In the genomic region with DNA sequence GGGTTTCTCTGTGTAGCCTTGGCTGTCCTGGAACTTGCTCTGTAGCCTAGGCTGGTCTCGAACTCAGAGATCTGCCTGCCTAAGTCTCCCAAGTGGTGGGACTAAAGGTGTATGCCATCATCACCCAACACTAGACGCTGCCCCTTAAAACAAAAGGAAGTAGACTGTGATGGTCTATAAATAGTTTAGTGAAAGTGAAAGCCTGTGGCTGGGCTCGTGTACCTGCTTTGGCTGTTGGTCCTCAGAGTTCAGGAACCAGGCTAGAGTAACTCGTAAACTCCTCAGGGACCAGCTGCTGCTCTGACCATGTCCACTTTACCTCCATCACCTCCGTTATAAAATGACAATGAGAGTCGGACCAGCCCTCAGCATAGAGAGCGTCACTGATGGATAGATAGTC, we compare ENCODE assay signal across 31 mouse cellular contexts. TPM values are rescaled to one million over a fixed set of nuclear protein-coding genes. Genes with fewer than 3 reads are reported as not detected.
DNase-seq lines count a peak whose midpoint lies in the region; ATAC-seq lines count a peak whose summit lies in the region.
"Had no signal": no experiment of that assay in that cellular context is flagged by ENCODE, and none has a peak within 500 bp of the region (broad histone marks: within the 10 kb centered on the region; RNA-seq: fewer than 3 reads in every experiment).

No protein-coding gene starts in this region.

- DNase-seq in heart, embryonic 10.5 days (ENCODE audit: low spot score): peak; percentile 56
- no peak for DNase-seq in heart, postnatal 10 days
- peak; percentile 54 for DNase-seq in A20 (ENCODE audit: low read depth, low spot score)
- DNase-seq in forebrain, embryonic 14.5 days (ENCODE audit: low spot score): no peak
- no peak for DNase-seq in adrenal gland, adult 18-20 months (ENCODE audit: low spot score in 2 of 2)
- DNase-seq in frontal cortex, postnatal 36 days (ENCODE audit: low spot score in 2 of 2): no peak
- DNase-seq: adrenal gland, adult 8-10 months; cerebellum, adult 9-11 months; forebrain, postnatal 0 days; gastrocnemius, postnatal 14 days; heart, adult 11 months; kidney, adult 8-10 months; liver; lung, adult 2 months; lung, postnatal 10 days; midbrain, embryonic 14.5 days; thymus, postnatal 14 days had no signal

- peak; percentile 42; the same call in 1 of the 2 replicates for ATAC-seq in common myeloid progenitor, adult 5-6 weeks (replicated peaks; ENCODE audit: low read depth, poor library complexity, severe bottlenecking)
- ATAC-seq in megakaryocyte progenitor cell, adult 5-6 weeks (replicated peaks; ENCODE audit: poor library complexity): peak; percentile 24; the same call in 1 of the 2 replicates
- no peak for ATAC-seq in forebrain, embryonic 14.5 days
- ATAC-seq: forebrain, postnatal 0 days; hindbrain, embryonic 16.5 days; intestine, embryonic 16.5 days had no signal

- H3K9ac ChIP-seq in forebrain, embryonic 14.5 days (ENCODE audit: low read length): no peak overlapping the region
- H3K9ac ChIP-seq: embryonic facial prominence, embryonic 13.5 days; forebrain, postnatal 0 days; heart, embryonic 12.5 days; liver, embryonic 14.5 days; neural tube, embryonic 12.5 days; stomach, embryonic 15.5 days had no signal

- H3K4me2 ChIP-seq in forebrain, embryonic 14.5 days (ENCODE audit: low read length): no peak overlapping the region
- H3K4me2 ChIP-seq: embryonic facial prominence, embryonic 13.5 days; heart, embryonic 12.5 days; neural tube, embryonic 12.5 days; stomach, embryonic 15.5 days had no signal

- H3K27me3 ChIP-seq in heart, embryonic 10.5 days (ENCODE audit: insufficient read depth, poor library complexity, severe bottlenecking): no peaks in the 10 kb centered on the region
- H3K27me3 ChIP-seq in forebrain, embryonic 14.5 days (replicated peaks; ENCODE audit: control insufficient read depth, insufficient read depth, low read length): no peaks in the 10 kb centered on the region
- H3K27me3 ChIP-seq: embryonic facial prominence, embryonic 13.5 days; heart, embryonic 12.5 days; neural tube, embryonic 12.5 days; stomach, embryonic 15.5 days had no signal

- no peaks in the 10 kb centered on the region for H3K4me1 ChIP-seq in heart, embryonic 10.5 days
- no peaks in the 10 kb centered on the region for H3K4me1 ChIP-seq in forebrain, embryonic 14.5 days (ENCODE audit: control insufficient read depth, insufficient read depth, low read length)
- H3K4me1 ChIP-seq: embryonic facial prominence, embryonic 13.5 days; heart, embryonic 12.5 days; neural tube, embryonic 12.5 days; stomach, embryonic 15.5 days had no signal

- intact Hi-C loops in heart, postnatal 10 days (cut with DNase I): no loop called here

- peaks cover 62% of the 10 kb centered on the region for H3K36me3 ChIP-seq in heart, embryonic 10.5 days
- H3K36me3 ChIP-seq in forebrain, embryonic 14.5 days (ENCODE audit: control insufficient read depth, insufficient read depth, low read length): peaks cover 55% of the 10 kb centered on the region

- H3K27ac ChIP-seq in heart, embryonic 10.5 days: no peak overlapping the region
- H3K27ac ChIP-seq in forebrain, embryonic 14.5 days (ENCODE audit: low read depth, low read length): no peak overlapping the region
- H3K27ac ChIP-seq: embryonic facial prominence, embryonic 13.5 days; hindbrain, embryonic 10.5 days; kidney, postnatal 0 days; liver, embryonic 14.5 days; macrophage; neural tube, embryonic 12.5 days; stomach, embryonic 15.5 days had no signal

- 78% methylated on average over 7 of the region's 7 CpGs for WGBS in heart, embryonic 10.5 days
- WGBS in forebrain, embryonic 14.5 days: 91% methylated on average over 7 of the region's 7 CpGs

- H3K4me3 ChIP-seq in heart, embryonic 10.5 days: no peak overlapping the region
- no peak overlapping the region for H3K4me3 ChIP-seq in forebrain, embryonic 14.5 days (ENCODE audit: low read depth, low read length)
- H3K4me3 ChIP-seq: embryonic facial prominence, embryonic 13.5 days; heart, embryonic 12.5 days; hindbrain, embryonic 10.5 days; neural tube, embryonic 12.5 days; stomach, embryonic 15.5 days had no signal

- H3K9me3 ChIP-seq in heart, embryonic 10.5 days: no peaks in the 10 kb centered on the region
- no peaks in the 10 kb centered on the region for H3K9me3 ChIP-seq in forebrain, embryonic 14.5 days (replicated peaks; ENCODE audit: control insufficient read depth, low read length)
- H3K9me3 ChIP-seq: embryonic facial prominence, embryonic 13.5 days; heart, embryonic 12.5 days; hindbrain, embryonic 10.5 days; neural tube, embryonic 12.5 days; stomach, embryonic 15.5 days had no signal

RNA-seq across cellular contexts. Expression of a gene that starts 5.0 kb away (rescaled TPM):
- 24.9 and 30.8 TPM in 2 replicates for polyA plus RNA-seq in heart, embryonic 10.5 days (2016; fragmentation: Nextera tagmentation; extraction: Ambion mirVana)
- 10 to 100 TPM; 14.6 to 15.6 TPM for total RNA-seq in heart, postnatal 10 days (2021)
- total RNA-seq in common myeloid progenitor, adult 5-6 weeks (2017): 54.3 and 55.1 TPM in 2 replicates
- 44.8 and 47.1 TPM in 2 replicates for total RNA-seq in megakaryocyte progenitor cell, adult 5-6 weeks (2015)
- total RNA-seq in megakaryocyte progenitor cell, adult 5-6 weeks (2017): 49.2 and 57.0 TPM in 2 replicates
- polyA plus RNA-seq in forebrain, embryonic 14.5 days (2014; fragmentation: Nextera tagmentation; extraction: Ambion mirVana): 28.3 and 35.8 TPM in 2 replicates
- total RNA-seq in adrenal gland, adult 18-20 months (2021): 10 to 100 TPM; 17.5 to 26.1 TPM

RNA-seq across cellular contexts. Expression of a gene that starts 22.4 kb away (rescaled TPM):
- 25.0 and 30.2 TPM in 2 replicates for polyA plus RNA-seq in heart, embryonic 10.5 days (2016; fragmentation: Nextera tagmentation; extraction: Ambion mirVana)
- total RNA-seq in heart, postnatal 10 days (2021): 10 to 100 TPM; 23.4 to 27.6 TPM
- total RNA-seq in common myeloid progenitor, adult 5-6 weeks (2017): 19.2 and 28.5 TPM in 2 replicates
- 73.9 and 79.4 TPM in 2 replicates for total RNA-seq in megakaryocyte progenitor cell, adult 5-6 weeks (2015)
- total RNA-seq in megakaryocyte progenitor cell, adult 5-6 weeks (2017): 72.3 and 80.8 TPM in 2 replicates
- polyA plus RNA-seq in forebrain, embryonic 14.5 days (2014; fragmentation: Nextera tagmentation; extraction: Ambion mirVana): 15.0 and 15.3 TPM in 2 replicates
- total RNA-seq in adrenal gland, adult 18-20 months (2021): 10 to 100 TPM; 52.2 to 60.3 TPM

RNA-seq across cellular contexts. Expression of a gene that starts 22.7 kb away (rescaled TPM):
- polyA plus RNA-seq in heart, embryonic 10.5 days (2016; fragmentation: Nextera tagmentation; extraction: Ambion mirVana): 0.10 TPM in 1 of 2 replicates, not detected in the other
- not detected for total RNA-seq in heart, postnatal 10 days (2021)
- total RNA-seq in common myeloid progenitor, adult 5-6 weeks (2017): not detected in 2 replicates
- not detected in 2 replicates for total RNA-seq in megakaryocyte progenitor cell, adult 5-6 weeks (2015)
- total RNA-seq in megakaryocyte progenitor cell, adult 5-6 weeks (2017): not detected in 2 replicates
- polyA plus RNA-seq in forebrain, embryonic 14.5 days (2014; fragmentation: Nextera tagmentation; extraction: Ambion mirVana): 0.22 TPM in 1 of 2 replicates, not detected in the other
- total RNA-seq in adrenal gland, adult 18-20 months (2021): under 1 TPM; 0.22 to 0.43 TPM
- polyA plus RNA-seq: forebrain, embryonic 11.5 days; heart, embryonic 12.5 days; heart, postnatal 0 days; hindbrain, embryonic 10.5 days; intestine, embryonic 16.5 days; macrophage; midbrain, embryonic 14.5 days had no signal

Comparison
In these comparisons a context has a peak if more than half of its experiments do, and no peak if none do; other contexts are left out.
1. DNase-seq: peak in heart, embryonic 10.5 days (single experiment) and A20 (single experiment); none in heart, postnatal 10 days (0 of 2), forebrain, embryonic 14.5 days (single experiment), adrenal gland, adult 18-20 months (0 of 2) and frontal cortex, postnatal 36 days (0 of 2).